Mouse (Mus musculus) right cerebral cortex, postnatal 25 days (tissue): Measurements from ENCODE around the gene Ubash3b.

Experiments
- DNase-seq: peaks from one replicate; pipeline ENCODE4 v3.0.0; 2022

Gene Ubash3b

GRCm38 (mm10) chr9:41161413-41161812, at the start of gene Ubash3b:
Gene Ubash3b, minus strand, starts transcription at chr9:41161697.
- no peak for DNase-seq

GRCm38 (mm10) chr9:41207130-41208104, 45.9 kb upstream of the Ubash3b start:
- peak; percentile 88 for DNase-seq

GRCm38 (mm10) chr9:41206717-41207116, 45.2 kb upstream of the Ubash3b start:
- DNase-seq, result no peak

GRCm38 (mm10) chr9:41205267-41205666, 43.8 kb upstream of the Ubash3b start:
- no peak for DNase-seq

GRCm38 (mm10) chr9:41199456-41200252, 38.2 kb upstream of the Ubash3b start:
- DNase-seq, result no peak

GRCm38 (mm10) chr9:41198501-41199265, 37.2 kb upstream of the Ubash3b start:
- no peak for DNase-seq

- DNase-seq, result no peak
Observed at GRCm38 (mm10) chr9:41195742-41196311, 34.3 kb upstream of the Ubash3b start.

GRCm38 (mm10) chr9:41191651-41192210, 30.2 kb upstream of the Ubash3b start:
- DNase-seq, result peak; percentile 40

GRCm38 (mm10) chr9:41190745-41191482, 29.4 kb upstream of the Ubash3b start:
- DNase-seq, result peak; percentile 86

GRCm38 (mm10) chr9:41187939-41188338, 26.4 kb upstream of the Ubash3b start:
- no peak for DNase-seq

GRCm38 (mm10) chr9:41187498-41187897, 26.0 kb upstream of the Ubash3b start:
- no peak for DNase-seq

GRCm38 (mm10) chr9:41185331-41185730, 23.8 kb upstream of the Ubash3b start:
- DNase-seq, result no peak

GRCm38 (mm10) chr9:41182550-41182949, 21.1 kb upstream of the Ubash3b start:
- DNase-seq, result peak; percentile 45

GRCm38 (mm10) chr9:41181803-41182202, 20.3 kb upstream of the Ubash3b start:
- DNase-seq, result no peak

- DNase-seq, result no peak
Observed at GRCm38 (mm10) chr9:41181372-41181771, 19.9 kb upstream of the Ubash3b start.

- no peak for DNase-seq
Observed at GRCm38 (mm10) chr9:41179056-41179455, 17.6 kb upstream of the Ubash3b start.

- no peak for DNase-seq
Observed at GRCm38 (mm10) chr9:41173158-41173557, 11.7 kb upstream of the Ubash3b start.

GRCm38 (mm10) chr9:41172426-41172825, 10.9 kb upstream of the Ubash3b start:
- DNase-seq, result no peak

- no peak for DNase-seq
Observed at GRCm38 (mm10) chr9:41170026-41170425, 8.5 kb upstream of the Ubash3b start.

- DNase-seq, result no peak
Observed at GRCm38 (mm10) chr9:41168656-41169055, 7.2 kb upstream of the Ubash3b start.

- DNase-seq, result no peak
Observed at GRCm38 (mm10) chr9:41168206-41168605, 6.7 kb upstream of the Ubash3b start.
